Mouse (Mus musculus) lung, postnatal 36 days (tissue): ENCODE measurements at regions not wholly inside any gene's neighbourhood (a gene's known extent, or its start where the extent isn't known, plus 50 kb on each side); places are given as distances from the start of the nearest gene placed in this dataset.
A peak's percentile ranks its signal among the peaks of the same experiment; 100 is the strongest.

Experiments used
- DNase-seq: peaks from one replicate; pipeline ENCODE4 v3.0.0; 2022; ENCODE audit warnings: mixed read lengths

- DNase-seq = no peak
These were observed 67.5 kb upstream of the Mid1ip1 start for GRCm38 (mm10) chrX:10647332-10647731.

- peak; percentile 49 for DNase-seq
These were observed 63.9 kb upstream of the Mid1ip1 start for GRCm38 (mm10) chrX:10650881-10651280.
